Mouse (Mus musculus) olfactory bulb, adult 2 months (tissue): ENCODE measurements around the gene Dkk2. TPM values are rescaled to one million over a fixed set of nuclear protein-coding genes. Genes with fewer than 3 reads are reported as not detected.

Experiments
- H3K27ac ChIP-seq: fragments of 200-500 bp; 2 replicates; pipeline ENCODE4 v1.5.1; 2012; ENCODE audit warnings: low read depth, low read length; ENCODE audit not compliant: insufficient read depth
- H3K4me1 ChIP-seq: fragments of 200-500 bp; 2 replicates; pipeline ENCODE4 v1.6.1; 2012; ENCODE audit warnings: low read length; ENCODE audit not compliant: control insufficient read depth, insufficient read depth
- H3K4me3 ChIP-seq: fragments of 200-500 bp; 2 replicates; pipeline ENCODE4 v1.5.1; 2012; ENCODE audit warnings: mild to moderate bottlenecking, low read depth, low read length, moderate library complexity; ENCODE audit not compliant: insufficient read depth
- CTCF ChIP-seq: fragments of 200-500 bp; IDR thresholded peaks from 2 replicates; pipeline ENCODE4 v1.5.1; 2012; ENCODE audit warnings: low read depth, mild to moderate bottlenecking, low read length, moderate library complexity; ENCODE audit not compliant: insufficient read depth
- POLR2A ChIP-seq: fragments of 200-500 bp; IDR thresholded peaks from 2 replicates; pipeline ENCODE4 v1.6.1; 2012; ENCODE audit warnings: mild to moderate bottlenecking, low read depth, low read length, moderate library complexity; ENCODE audit not compliant: insufficient read depth
- WGBS: fragments of 180-500 bp; shearing (Covaris S2); methylation state at CpG from one replicate; pipeline ENCODE4 v1.1.7; 2018; 5-methylcytosine and 5-hydroxymethylcytosine counted together
- polyA plus RNA-seq: library from polyadenylated mRNA; stranded (reverse); fragments of >200 nt; gene quantifications from 2 replicates; pipeline ENCODE4 v1.2.4, GENCODE M21; 2012; ENCODE audit warnings: low replicate concordance; ENCODE audit not compliant: missing spikeins, insufficient read depth, insufficient read length

Dkk2 gene
- polyA plus RNA-seq, 1 experiment: not detected

DNA sequence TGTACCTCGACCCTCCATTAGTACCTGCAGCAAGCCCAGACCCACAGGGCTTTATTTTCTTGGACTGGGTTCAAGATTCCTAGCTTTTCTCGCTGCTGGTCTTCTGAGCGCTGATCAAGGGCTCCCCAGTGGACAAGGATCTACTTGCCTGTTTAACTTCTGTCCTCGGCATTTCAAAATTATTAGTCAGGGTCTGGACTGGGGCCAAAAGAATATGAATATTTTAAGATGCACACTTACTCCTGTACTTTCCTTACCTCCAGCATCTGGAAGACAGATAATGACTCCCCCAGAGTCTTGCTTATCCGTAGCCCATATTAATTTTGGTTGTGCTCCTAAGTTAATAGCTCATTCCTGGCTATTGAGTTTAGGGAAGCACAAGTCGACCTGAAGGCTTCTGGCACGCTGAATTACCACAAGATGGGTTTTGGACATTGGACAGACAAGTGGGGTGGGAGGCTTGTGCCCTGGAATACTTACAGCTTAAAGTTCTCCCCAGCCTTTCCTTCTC is 134.9 kb downstream of the Dkk2 start:
- 83% methylated on average over 7 of the region's 7 CpGs for WGBS
- H3K4me3 ChIP-seq: no peak overlapping the region
- no peaks in the 10 kb centered on the region for H3K4me1 ChIP-seq
- no peak overlapping the region for H3K27ac ChIP-seq
- TF ChIP-seq CTCF (no peak), POLR2A (no peak)

GRCm38 (mm10) chr3:132227622-132228021 is 142.5 kb downstream of the Dkk2 start:
- H3K27ac ChIP-seq: no peak overlapping the region
- WGBS: 83% methylated on average over 1 of the region's 1 CpGs
- no peak for TF ChIP-seq CTCF
- TF ChIP-seq POLR2A: no peak
- no peak overlapping the region for H3K4me3 ChIP-seq
- H3K4me1 ChIP-seq: no peaks in the 10 kb centered on the region
